In genomic region chr14:48303235-48303634, GRCm38 (mm10) we compare ENCODE assay signal across 11 mouse cellular contexts.
A peak's percentile ranks its signal among the peaks of the same experiment; 100 is the strongest.
DNase-seq lines count a peak whose midpoint lies in the region; ATAC-seq and TF ChIP-seq lines count a peak whose summit lies in the region.
"Had no signal": no experiment of that assay in that cellular context is flagged by ENCODE, and none has a peak within 500 bp of the region (broad histone marks: within the 10 kb centered on the region; RNA-seq: fewer than 3 reads in every experiment).

No protein-coding gene starts in this region.

- no peaks in the 10 kb centered on the region for H3K36me3 ChIP-seq in hindbrain, postnatal 0 days (ENCODE audit: insufficient read depth, low read length)
- no peaks in the 10 kb centered on the region for H3K36me3 ChIP-seq in hindbrain, embryonic 14.5 days (replicated peaks; ENCODE audit: control insufficient read depth, insufficient read depth)
- H3K36me3 ChIP-seq in midbrain, embryonic 11.5 days (ENCODE audit: control insufficient read depth, insufficient read depth, low read length), result no peaks in the 10 kb centered on the region
- H3K36me3 ChIP-seq in midbrain, embryonic 16.5 days (ENCODE audit: control insufficient read depth, insufficient read depth, low read length), result no peaks in the 10 kb centered on the region
- no peaks in the 10 kb centered on the region for H3K36me3 ChIP-seq in stomach, embryonic 15.5 days
- H3K36me3 ChIP-seq in midbrain, embryonic 10.5 days, result no peaks in the 10 kb centered on the region
- H3K36me3 ChIP-seq: embryonic facial prominence, embryonic 15.5 days; midbrain, embryonic 12.5 days had no signal

- H3K9me3 ChIP-seq in hindbrain, postnatal 0 days (ENCODE audit: low read length), result no peaks in the 10 kb centered on the region
- H3K9me3 ChIP-seq in hindbrain, embryonic 14.5 days (ENCODE audit: control insufficient read depth, low read length), result 0 out of 2 replicates have a peak, but pooled peaks cover 4% of the 10 kb centered on the region
- H3K9me3 ChIP-seq in midbrain, embryonic 11.5 days (ENCODE audit: control insufficient read depth, low read length), result no peaks in the 10 kb centered on the region
- no peaks in the 10 kb centered on the region; the same call in 1 of the 2 replicates for H3K9me3 ChIP-seq in midbrain, embryonic 16.5 days (replicated peaks; ENCODE audit: control insufficient read depth, low read length, poor library complexity, severe bottlenecking)
- H3K9me3 ChIP-seq in stomach, embryonic 15.5 days, result no peaks in the 10 kb centered on the region
- 0 out of 2 replicates have a peak, but pooled peaks cover 3% of the 10 kb centered on the region for H3K9me3 ChIP-seq in midbrain, embryonic 10.5 days (replicated peaks)
- H3K9me3 ChIP-seq: embryonic facial prominence, embryonic 15.5 days; midbrain, embryonic 12.5 days had no signal

- no peak overlapping the region for H3K9ac ChIP-seq in hindbrain, postnatal 0 days (replicated peaks; ENCODE audit: low read length)
- H3K9ac ChIP-seq in hindbrain, embryonic 14.5 days, result no peak overlapping the region
- no peak overlapping the region for H3K9ac ChIP-seq in midbrain, embryonic 11.5 days (ENCODE audit: low read length)
- no peak overlapping the region for H3K9ac ChIP-seq in midbrain, embryonic 16.5 days (ENCODE audit: low read depth, low read length)
- H3K9ac ChIP-seq in stomach, embryonic 15.5 days, result no peak overlapping the region
- H3K9ac ChIP-seq: embryonic facial prominence, embryonic 15.5 days; midbrain, embryonic 12.5 days had no signal

- 47% methylated on average over 6 of the region's 6 CpGs for WGBS in hindbrain, postnatal 0 days
- 57% methylated on average over 6 of the region's 6 CpGs for WGBS in hindbrain, embryonic 14.5 days
- WGBS in midbrain, embryonic 11.5 days, result 68% methylated on average over 6 of the region's 6 CpGs
- WGBS in midbrain, embryonic 16.5 days, result 56% methylated on average over 6 of the region's 6 CpGs
- 27% methylated on average over 6 of the region's 6 CpGs for WGBS in stomach, embryonic 15.5 days
- 77% methylated on average over 6 of the region's 6 CpGs for WGBS in midbrain, embryonic 10.5 days

- H3K4me3 ChIP-seq in hindbrain, postnatal 0 days (ENCODE audit: low read length), result no peak overlapping the region
- H3K4me3 ChIP-seq in hindbrain, embryonic 14.5 days (replicated peaks; ENCODE audit: low read length), result no peak overlapping the region
- H3K4me3 ChIP-seq in midbrain, embryonic 11.5 days (ENCODE audit: low read depth, low read length), result no peak overlapping the region
- H3K4me3 ChIP-seq in midbrain, embryonic 16.5 days (ENCODE audit: low read depth, low read length), result no peak overlapping the region
- no peak overlapping the region for H3K4me3 ChIP-seq in stomach, embryonic 15.5 days (replicated peaks)
- H3K4me3 ChIP-seq in midbrain, embryonic 10.5 days, result no peak overlapping the region
- H3K4me3 ChIP-seq: embryonic facial prominence, embryonic 15.5 days; midbrain, embryonic 12.5 days had no signal

- TF ChIP-seq CTCF in hindbrain, postnatal 0 days (IDR thresholded peaks at IDR 0.05; ENCODE audit: low read depth), result no peak

- H3K4me2 ChIP-seq in hindbrain, postnatal 0 days (ENCODE audit: low read depth, low read length), result no peak overlapping the region
- H3K4me2 ChIP-seq in hindbrain, embryonic 14.5 days (replicated peaks), result no peak overlapping the region
- no peak overlapping the region for H3K4me2 ChIP-seq in midbrain, embryonic 11.5 days
- H3K4me2 ChIP-seq in midbrain, embryonic 16.5 days (ENCODE audit: low read length), result no peak overlapping the region
- no peak overlapping the region for H3K4me2 ChIP-seq in stomach, embryonic 15.5 days
- H3K4me2 ChIP-seq: embryonic facial prominence, embryonic 15.5 days; midbrain, embryonic 12.5 days had no signal

- no peaks in the 10 kb centered on the region for H3K4me1 ChIP-seq in hindbrain, postnatal 0 days (ENCODE audit: insufficient read depth, low read length)
- no peaks in the 10 kb centered on the region for H3K4me1 ChIP-seq in hindbrain, embryonic 14.5 days (replicated peaks; ENCODE audit: control insufficient read depth, insufficient read depth, low read length)
- H3K4me1 ChIP-seq in midbrain, embryonic 11.5 days (ENCODE audit: control insufficient read depth, insufficient read depth, low read length), result no peaks in the 10 kb centered on the region
- no peaks in the 10 kb centered on the region for H3K4me1 ChIP-seq in midbrain, embryonic 16.5 days (ENCODE audit: control insufficient read depth, insufficient read depth, low read length)
- peaks cover 3% of the 10 kb centered on the region; the same call in 1 of the 2 replicates for H3K4me1 ChIP-seq in stomach, embryonic 15.5 days
- 0 out of 2 replicates have a peak, but pooled peaks cover 2% of the 10 kb centered on the region for H3K4me1 ChIP-seq in midbrain, embryonic 10.5 days
- H3K4me1 ChIP-seq: midbrain, embryonic 12.5 days had no signal

- H3K27me3 ChIP-seq in hindbrain, postnatal 0 days (ENCODE audit: insufficient read depth, low read length), result no peaks in the 10 kb centered on the region
- H3K27me3 ChIP-seq in hindbrain, embryonic 14.5 days (ENCODE audit: control insufficient read depth, insufficient read depth, low read length), result no peaks in the 10 kb centered on the region
- no peaks in the 10 kb centered on the region for H3K27me3 ChIP-seq in midbrain, embryonic 11.5 days (ENCODE audit: control insufficient read depth, insufficient read depth, low read length)
- no peaks in the 10 kb centered on the region for H3K27me3 ChIP-seq in midbrain, embryonic 16.5 days (ENCODE audit: control insufficient read depth, insufficient read depth, low read depth, low read length)
- H3K27me3 ChIP-seq in stomach, embryonic 15.5 days (replicated peaks), result no peaks in the 10 kb centered on the region
- no peaks in the 10 kb centered on the region for H3K27me3 ChIP-seq in midbrain, embryonic 10.5 days (ENCODE audit: low read depth, poor library complexity, severe bottlenecking)
- H3K27me3 ChIP-seq: embryonic facial prominence, embryonic 15.5 days; midbrain, embryonic 12.5 days had no signal

- 0 out of 2 replicates have a peak, but pooled peaks have one; percentile 29 for ATAC-seq in hindbrain, postnatal 0 days
- ATAC-seq in hindbrain, embryonic 14.5 days (ENCODE audit: low FRiP score), result no peak
- ATAC-seq in midbrain, embryonic 11.5 days (ENCODE audit: low FRiP score), result no peak
- ATAC-seq in midbrain, embryonic 16.5 days, result no peak
- peak; percentile 53 for ATAC-seq in stomach, embryonic 15.5 days (ENCODE audit: insufficient read depth, low FRiP score, low read depth)

- DNase-seq in hindbrain, postnatal 0 days (ENCODE audit: low spot score), result peak; percentile 39
- DNase-seq in hindbrain, embryonic 14.5 days (ENCODE audit: low spot score), result no peak
- DNase-seq in midbrain, embryonic 11.5 days (ENCODE audit: low spot score, missing footprints), result peak; percentile 88
- peak; percentile 6 for DNase-seq in hindlimb bud, embryonic 11.5 days (ENCODE audit: extremely low spot score, low read depth, low spot score)
- DNase-seq in spleen, adult 18-20 months, result no peak
- no peak for DNase-seq in midbrain, embryonic 10.5 days (ENCODE audit: low spot score)
- DNase-seq: adrenal gland, postnatal 10 days had no signal

- no peak overlapping the region for H3K27ac ChIP-seq in hindbrain, postnatal 0 days
- H3K27ac ChIP-seq in hindbrain, embryonic 14.5 days, result no peak overlapping the region
- H3K27ac ChIP-seq in midbrain, embryonic 11.5 days (ENCODE audit: low read depth, low read length), result no peak overlapping the region
- H3K27ac ChIP-seq in midbrain, embryonic 16.5 days (ENCODE audit: low read length), result no peak overlapping the region
- H3K27ac ChIP-seq in stomach, embryonic 15.5 days, result no peak overlapping the region
- no peak overlapping the region for H3K27ac ChIP-seq in midbrain, embryonic 10.5 days (replicated peaks)
- H3K27ac ChIP-seq: embryonic facial prominence, embryonic 15.5 days; midbrain, embryonic 12.5 days had no signal

Comparison
In these comparisons a context has a peak if more than half of its experiments do, and no peak if none do; other contexts are left out.
1. ATAC-seq: peak in hindbrain, postnatal 0 days (single experiment) and stomach, embryonic 15.5 days (single experiment); none in hindbrain, embryonic 14.5 days (single experiment), midbrain, embryonic 11.5 days (single experiment) and midbrain, embryonic 16.5 days (single experiment).
2. DNase-seq: peak in hindbrain, postnatal 0 days (single experiment), midbrain, embryonic 11.5 days (single experiment) and hindlimb bud, embryonic 11.5 days (single experiment); none in hindbrain, embryonic 14.5 days (single experiment), spleen, adult 18-20 months (0 of 2) and midbrain, embryonic 10.5 days (single experiment).